Mouse (Mus musculus): ENCODE measurements around the gene Dph6.
A peak's percentile ranks its signal among the peaks of the same experiment; 100 is the strongest.
"Not testable (repeated sequence)": the region's sequence is repeated elsewhere in the genome, so short reads cannot be mapped to it uniquely, and the experiment has no call there.

Dph6 gene

DNA sequence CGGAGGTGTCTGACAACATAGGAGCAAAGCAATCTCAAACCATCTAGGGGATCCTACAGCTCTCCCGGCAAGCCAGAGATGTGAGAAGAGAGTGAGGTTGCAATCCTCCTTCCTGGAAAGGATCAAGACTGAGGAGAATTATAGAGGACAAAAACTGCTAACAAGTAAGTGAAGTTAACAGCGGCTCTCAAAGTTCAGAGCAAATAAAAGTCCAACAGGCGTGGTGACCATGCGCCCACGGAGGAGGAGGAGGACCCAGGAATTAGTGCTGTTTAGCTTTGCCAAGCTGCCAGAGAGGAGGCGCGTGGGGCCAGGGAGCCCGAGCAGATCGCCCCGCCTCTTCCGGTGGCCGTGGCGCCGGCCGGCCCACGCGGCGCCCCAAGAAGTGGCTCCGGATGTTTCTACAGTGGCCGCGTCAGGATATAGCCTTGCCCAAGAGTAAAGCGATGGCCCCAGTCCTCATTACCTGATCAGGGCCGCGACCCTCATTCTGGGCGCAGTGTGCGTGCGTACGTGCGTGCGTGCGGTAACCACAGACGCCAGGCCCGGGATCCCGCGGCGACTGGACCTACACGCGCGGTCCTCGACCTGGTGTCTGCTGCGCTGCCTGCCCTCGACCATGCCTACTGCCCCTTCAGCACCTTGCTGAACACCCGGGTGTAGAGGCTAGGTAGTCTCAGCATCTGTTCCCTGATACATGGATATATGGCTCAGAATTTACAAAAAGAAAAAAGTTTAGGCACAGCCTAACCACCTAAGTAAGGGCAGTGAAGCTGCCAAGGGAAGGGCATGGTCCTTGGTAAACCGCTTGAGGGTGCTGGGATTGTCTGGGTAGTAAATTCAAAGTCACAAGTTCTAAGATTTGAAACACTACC lies at the start of gene Dph6:
Gene Dph6, minus strand, starts transcription at position 600 of the 875 bp plus-strand sequence.
- DNase-seq (ENCODE audit: low spot score): peak; percentile 79

DNA sequence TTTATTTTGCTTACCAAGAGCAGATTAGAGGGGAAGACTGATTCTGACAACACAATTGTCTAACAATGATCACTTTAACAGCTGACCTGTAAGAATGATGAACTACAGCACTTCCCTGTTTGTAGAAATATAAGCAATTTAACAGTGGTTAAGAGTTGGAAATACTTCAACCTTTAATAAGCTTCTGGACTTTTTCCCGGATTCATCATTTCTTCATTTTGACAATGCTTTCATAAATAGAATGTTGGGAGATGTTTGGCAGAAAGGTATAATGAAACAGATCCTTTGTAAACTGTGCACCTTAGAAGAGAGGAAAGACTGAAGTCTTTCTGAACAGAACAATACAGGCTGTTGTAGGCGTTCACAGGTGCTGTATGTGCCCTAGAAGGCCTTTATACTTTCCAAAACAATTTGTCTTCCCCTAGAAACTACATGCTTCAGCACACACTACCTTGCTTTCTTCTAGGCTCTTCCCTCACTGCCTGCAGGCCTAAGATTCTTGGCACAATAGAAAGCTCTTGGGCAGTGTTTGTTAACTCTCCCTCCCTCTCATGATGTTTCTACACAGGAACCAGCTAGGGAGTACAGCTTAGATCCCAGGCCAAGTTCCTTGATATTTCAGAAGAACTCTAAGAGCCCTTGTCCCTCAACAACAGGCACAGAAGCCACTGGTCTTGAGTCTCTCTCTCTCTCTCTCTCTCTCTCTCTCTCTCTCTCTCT lies 46.4 kb upstream of the Dph6 start:
- no peak for DNase-seq (ENCODE audit: low spot score)

DNA sequence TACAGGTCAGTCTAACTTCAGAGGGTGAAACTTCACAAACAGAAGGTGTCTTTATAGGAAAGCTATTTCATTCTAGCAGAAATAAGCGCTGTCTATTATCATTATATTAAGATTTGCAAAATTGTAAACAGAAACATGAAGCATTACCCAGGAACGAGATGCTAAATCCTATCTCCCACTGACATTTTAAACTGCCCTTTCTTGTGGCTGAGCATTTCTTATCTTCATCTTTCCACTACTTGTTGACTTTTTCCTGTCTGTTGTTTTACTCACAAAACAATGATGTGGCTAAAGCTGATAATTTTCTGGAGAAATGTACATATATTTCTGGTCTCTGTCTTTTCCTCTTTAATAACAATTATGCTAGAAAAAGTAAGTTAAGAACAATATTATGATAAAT lies 36.8 kb upstream of the Dph6 start:
- no peak for DNase-seq (ENCODE audit: low spot score)

DNA sequence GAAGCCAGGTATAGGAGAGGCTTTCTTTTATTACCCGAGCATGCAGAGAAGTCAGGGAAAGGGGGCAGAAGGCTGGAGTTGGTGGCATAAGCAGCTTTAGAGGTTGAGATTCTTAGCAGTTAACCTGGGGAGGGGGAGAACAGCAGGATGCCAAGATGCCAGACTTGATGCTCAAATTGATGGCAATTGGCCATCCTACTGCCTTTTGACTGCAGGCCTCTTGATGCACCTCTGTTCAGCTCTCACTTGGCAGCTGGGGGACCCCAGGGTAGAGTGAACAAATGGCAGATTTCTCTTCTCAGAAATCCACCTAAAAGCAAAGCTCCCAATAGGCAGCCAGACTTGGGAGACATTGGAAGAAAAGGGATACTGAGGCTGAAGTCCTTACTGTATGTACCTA lies 32.7 kb upstream of the Dph6 start:
- DNase-seq (ENCODE audit: low spot score): no peak

DNA sequence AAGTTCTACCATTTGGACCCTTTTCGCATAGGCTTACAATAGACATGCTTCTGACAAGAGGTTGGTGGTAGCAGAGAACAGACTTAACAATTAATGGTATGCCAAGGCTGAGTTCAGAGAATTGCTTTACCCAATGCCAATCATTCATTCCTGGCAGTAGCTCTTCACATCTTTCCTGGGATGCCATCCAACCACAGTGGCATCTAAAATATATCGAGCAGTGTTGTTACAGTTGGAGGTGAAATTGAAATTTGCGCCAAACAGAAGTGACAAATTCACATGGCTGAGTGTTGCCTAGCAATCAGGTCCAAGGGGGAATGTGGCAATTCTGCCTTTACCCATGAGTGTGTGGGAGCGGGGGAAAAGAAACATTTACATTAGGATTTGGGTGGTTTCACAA lies 32.3 kb upstream of the Dph6 start:
- DNase-seq (ENCODE audit: low spot score): no peak

DNA sequence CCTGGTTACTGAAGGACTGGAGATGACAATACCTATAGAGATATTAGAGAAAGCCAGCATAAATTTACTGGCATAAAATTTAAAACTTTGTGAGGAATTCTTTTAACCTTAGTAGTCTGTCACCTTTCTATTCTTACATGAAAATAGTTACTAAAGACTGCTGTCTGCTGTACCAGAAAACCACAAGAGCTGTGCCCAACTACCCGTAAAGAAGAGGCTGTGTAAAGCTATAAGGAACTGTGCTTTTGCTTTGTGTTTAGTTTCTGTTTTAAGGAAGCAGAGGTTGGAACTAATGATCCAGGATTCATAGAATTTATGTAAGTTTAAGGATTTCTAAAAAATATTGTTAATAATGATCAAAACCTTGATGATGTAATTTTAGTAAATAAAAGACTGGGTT lies 19.1 kb upstream of the Dph6 start:
- DNase-seq (ENCODE audit: low spot score): no peak

DNA sequence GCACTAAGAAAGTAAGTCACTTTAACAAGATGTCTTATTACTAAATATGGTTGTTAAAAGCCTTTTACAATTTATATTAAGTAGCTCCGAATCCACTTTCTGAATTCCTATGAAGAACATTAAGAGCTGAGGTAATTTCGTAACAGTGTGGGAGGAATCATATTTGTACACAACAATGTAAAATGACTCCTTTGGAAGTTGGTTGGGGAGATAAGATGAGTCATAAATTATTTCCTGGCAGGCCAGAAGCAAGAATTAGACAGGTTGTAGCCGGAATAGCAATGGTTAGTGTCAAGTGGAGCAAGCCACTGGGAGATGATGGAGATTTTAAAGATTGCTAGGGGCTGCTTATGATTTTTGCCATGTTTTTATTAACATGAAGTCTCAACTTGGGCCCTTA lies 16.2 kb upstream of the Dph6 start:
- DNase-seq (ENCODE audit: low spot score): no peak

DNA sequence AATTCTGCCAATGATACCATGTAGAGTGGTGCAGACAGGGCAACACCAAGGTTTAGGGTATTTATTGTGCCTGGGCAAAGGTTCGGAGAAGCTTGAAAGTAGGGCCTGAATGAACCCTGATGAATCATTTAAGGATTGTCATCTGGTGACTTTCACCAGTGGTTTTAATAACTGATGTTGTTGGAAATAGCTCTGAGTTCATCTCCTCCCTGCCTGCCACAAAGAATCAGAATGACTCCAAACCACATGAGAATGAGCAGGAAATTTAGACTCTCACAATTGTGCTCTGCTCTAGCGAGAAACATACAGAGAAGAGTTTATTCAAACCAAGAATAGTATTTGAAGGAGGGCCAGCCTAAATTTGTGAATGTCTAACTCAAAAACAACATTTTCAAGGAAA lies 4.2 kb upstream of the Dph6 start:
- no peak for DNase-seq (ENCODE audit: low spot score)

DNA sequence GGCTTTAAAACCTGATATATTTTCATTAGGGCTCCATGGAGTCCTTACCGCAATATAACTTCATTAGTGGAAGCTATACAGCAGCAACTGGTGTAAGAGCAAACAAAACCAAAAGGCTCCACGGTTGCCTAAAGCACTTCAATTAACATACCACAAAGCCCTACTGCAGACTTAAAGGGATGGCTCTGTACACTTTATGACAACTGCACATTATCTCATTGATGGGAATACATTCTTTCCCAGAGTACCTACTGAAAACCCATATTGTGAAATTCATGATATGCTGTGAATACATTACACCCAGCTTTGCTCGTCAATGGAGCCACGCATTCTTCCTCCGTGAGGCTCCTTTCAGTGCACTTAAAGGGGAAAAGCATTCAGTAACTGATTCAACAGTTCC lies 8.5 kb downstream of the Dph6 start:
- DNase-seq (ENCODE audit: low spot score): no peak

DNA sequence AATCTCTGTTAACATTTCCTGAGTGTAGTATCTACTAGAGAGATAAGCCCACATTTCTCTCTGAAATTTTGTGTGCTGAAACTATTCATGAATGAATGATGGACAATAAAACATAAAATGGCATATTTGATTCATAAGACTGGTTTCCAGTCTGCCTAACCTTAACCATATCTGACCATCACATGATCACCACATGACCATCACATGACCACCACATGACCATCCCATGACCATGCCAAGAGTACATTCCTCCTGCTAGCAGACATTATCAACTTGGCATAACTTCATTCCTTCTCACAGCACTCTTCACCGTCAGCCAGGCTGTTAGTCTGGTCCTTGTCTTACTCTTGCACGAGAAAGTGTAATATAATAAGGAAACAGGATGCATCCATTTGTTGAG lies 10.9 kb downstream of the Dph6 start:
- DNase-seq (ENCODE audit: low spot score): no peak

DNA sequence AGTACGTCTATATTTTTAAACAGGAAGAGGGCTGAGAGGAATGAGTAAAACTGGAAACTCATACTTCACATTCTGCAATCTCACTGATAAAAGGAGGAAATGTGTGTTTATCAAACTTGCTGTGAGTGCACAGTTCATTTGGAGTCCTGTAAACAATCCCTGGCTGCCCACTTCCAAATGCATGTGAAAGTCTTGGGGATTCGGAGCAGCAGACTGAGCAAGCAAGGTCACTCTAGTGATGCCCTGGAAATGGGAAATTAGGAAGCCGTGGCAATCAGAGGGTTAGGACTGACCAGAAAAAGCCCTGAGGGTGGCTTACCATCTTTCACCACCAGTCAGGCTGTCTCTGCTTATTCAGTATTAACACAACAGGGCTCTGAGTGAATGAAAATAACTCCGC lies 30.1 kb downstream of the Dph6 start:
- DNase-seq (ENCODE audit: low spot score): no peak

DNA sequence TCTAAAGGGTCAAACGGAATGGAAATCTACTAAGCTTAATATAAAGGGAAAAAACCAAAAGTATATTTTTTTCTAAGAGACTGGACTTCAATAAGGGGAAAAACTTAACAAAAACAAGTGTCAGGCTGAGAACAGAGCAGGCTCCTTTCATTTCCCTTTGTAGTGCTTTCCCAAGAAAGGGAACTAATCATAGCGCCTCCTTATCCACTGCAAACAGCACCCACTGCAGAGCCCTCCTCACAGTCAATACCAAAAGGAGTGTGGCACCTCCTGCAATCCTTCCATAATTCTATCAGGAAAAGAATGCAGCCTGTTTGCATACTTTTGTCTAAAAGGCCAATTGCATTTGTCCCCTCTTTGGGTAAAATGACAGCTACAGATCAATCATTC lies 32.2 kb downstream of the Dph6 start:
- no peak for DNase-seq (ENCODE audit: low spot score)

DNA sequence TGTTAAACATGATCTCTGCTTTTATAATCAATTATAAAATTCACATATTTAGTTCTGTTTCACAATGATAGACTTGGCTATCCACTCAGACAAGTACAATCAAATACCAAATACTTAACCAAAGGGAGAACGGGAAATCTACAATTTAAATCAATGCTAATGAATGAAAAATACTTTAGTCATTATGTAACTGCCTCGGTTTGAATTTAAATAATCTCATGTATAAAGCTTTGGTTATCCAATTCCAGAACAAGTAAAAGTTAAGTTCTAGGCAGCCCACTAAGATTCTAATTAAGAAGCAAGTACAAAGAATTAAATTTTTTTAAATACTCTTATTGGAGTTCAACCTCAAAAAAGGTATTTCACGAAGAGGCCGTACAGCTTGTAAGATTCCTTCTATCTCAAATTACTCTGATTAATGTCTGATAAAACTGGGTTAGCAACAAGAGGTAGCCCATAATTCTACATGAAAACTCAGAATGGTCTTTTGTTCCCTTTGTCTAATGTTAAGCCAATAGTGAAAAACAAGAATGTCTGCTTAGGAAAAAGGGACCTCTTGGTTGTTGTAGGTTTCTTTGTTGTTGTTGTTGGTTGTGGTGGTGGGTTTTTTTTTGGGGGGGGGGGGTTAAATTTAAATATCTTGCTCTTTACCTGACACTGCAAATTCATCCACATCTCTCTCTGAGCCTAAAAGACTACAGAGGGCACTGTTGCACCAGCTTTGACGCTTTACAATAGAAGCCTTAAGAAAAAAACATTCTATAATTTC lies 32.8 kb downstream of the Dph6 start:
- no peak for DNase-seq (ENCODE audit: low spot score)

DNA sequence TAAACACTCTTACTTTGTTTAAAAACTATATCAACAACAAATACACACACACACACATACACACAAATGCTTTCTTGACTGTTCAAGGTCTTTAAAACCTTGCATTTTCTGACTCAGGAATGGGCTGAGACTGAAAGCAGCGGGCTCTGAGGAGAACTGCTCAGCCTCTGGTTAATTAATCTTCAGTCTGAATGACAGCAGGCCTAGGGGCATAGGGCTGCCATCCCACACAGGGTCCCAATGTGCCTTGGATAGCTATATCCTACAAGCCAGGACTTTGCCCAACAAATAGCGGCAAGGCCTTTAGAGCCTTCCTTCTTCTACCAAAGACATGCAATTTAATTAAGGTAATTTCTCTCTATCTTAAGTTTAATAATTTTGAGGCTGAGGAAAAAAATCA lies 43.2 kb downstream of the Dph6 start:
- DNase-seq (ENCODE audit: low spot score): no peak

DNA sequence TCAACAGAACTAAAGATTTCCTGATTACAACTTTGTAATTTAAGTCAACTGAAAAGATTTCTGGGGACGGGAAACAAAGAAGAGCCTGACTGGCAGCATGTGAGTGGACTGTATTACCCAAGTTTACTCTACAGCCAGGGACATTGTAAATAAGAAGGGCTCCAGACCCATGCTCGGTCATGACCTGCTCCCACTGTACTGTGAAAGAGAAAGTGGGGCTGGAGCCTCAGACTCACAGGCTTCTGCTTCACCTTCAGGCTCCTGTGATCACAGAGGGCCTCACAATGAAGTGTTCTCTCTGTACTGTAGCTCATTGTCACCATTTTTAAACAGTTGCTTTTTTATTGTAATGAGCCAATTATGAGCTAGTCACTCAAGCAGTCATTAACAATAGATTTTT lies 44.7 kb downstream of the Dph6 start:
- DNase-seq (ENCODE audit: low spot score): no peak

DNA sequence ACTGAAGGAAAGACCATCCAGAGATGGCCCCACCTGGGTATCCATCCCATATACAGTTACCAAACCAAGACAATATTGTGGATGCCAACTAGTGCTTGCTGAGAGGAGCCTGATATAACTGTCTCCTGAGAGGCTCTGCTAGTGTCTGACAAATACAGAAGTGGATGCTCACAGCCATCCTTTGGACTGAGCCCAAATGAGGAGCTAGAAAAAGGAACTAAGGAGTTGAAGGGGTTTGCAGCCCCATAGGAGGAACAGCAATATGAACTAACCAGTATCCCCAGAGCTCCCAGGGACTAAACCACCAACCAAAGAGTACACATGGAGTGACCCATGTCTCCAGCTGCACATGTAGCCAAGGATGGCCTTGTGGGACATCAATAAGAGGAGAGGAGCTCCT lies 49.6 kb downstream of the Dph6 start:
- not testable (repeated sequence) for DNase-seq (ENCODE audit: low spot score)

DNA sequence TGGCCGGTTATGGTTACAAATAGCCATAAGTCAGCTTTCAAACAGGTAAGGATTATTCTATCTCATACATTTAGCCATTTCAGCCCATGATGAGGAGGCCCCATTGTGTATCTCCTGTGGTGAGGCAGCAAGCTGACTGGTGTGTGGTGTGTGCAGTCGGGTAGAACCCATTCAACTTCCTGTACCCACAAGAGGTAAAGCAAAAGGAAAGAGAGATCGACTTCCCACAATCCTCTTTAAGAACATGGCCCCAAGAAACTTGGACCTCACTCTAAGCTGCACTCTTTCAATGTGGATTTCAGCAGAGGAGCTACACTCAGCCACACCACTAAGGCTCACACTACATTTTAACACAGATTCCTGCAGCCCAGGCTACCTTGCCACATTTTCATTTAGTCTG lies 53.6 kb downstream of the Dph6 start:
- no peak for DNase-seq (ENCODE audit: low spot score)

DNA sequence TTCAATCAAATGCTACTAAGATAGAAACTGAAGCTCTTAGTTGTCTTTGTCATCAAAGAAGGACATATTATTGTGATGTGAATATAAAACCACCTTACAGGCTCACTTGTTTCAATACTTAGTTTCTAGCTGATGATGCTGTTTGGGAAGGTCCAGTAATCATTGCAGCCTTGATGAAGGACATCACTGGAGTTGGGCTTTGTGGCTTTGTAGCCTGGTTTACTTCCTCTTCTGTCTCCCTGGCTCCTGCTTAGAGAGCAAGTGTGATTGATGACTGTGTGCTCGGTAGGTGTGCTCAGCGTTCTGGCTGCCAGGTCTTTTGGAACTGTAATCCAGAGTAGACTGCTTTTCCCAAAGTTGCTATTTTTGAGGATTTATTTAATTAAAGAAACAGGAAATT lies 55.0 kb downstream of the Dph6 start:
- DNase-seq (ENCODE audit: low spot score): no peak

DNA sequence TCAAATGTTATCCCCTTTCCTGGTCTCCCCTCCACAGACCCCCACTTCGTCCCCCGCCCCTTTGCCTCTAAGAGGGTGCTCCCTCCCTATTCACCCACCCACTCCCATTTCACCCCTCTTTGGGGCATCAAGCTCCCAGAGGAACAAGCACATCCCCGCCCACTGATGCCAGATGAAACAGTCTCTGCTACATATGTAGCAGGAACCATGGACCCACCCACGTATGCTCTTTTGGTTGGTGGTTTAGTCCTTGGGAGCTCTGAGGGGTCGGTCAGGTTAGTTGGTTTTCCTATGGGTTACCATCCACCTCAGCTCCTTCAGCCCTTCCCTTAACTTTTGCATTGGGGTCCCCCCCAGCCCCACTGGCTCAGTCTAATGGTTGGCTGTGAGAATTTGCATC lies 61.4 kb downstream of the Dph6 start:
- DNase-seq (ENCODE audit: low spot score): no peak

DNA sequence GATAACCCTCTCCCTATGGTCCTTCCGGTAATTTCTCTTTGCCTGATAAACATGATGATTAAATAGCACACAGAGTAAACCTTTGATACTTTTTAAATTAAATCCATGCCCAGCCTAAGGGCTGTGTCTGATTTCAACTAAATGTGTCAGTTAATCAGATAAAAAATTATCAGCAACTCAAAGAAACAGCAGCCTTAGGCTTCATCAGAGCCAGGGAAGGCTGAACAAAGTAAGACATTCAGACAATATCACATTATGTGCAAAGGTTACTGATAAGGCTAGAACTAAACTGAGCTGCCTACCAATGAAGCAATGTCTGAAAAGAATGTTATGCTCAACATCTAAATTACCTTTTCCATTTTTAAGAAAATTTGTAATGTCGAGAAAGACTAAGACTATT lies 74.0 kb downstream of the Dph6 start:
- DNase-seq (ENCODE audit: low spot score): no peak

DNA sequence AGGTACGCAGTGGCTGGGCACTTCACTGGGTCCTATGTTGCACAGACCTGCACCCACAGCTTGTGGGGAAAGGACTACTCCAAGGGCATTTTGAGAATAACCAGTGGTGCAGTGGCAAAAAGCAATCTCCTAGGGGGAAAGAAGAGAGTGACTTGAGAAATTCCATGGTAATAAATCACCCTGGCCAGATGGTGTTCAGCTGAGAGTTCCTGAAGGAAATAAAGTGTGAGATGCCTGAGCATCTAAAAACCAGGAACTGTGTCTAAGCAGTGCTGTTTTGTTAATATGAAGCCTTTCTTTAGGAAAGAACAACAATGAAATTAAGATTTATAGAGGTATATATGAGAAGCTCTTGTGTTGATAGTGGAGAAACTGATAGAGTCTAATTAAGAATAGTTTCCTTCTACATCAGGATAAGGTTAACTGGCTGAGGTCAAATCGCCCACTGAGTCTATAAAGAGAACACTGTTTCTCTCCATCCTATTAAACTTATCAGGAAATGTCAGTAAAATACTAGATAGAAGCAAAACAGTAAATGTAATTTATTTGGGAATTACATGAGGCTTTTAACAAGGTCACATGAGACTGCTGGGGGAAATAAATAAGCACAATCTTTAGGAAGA lies 111.7 kb downstream of the Dph6 start:
- no peak for DNase-seq (ENCODE audit: low spot score)

DNA sequence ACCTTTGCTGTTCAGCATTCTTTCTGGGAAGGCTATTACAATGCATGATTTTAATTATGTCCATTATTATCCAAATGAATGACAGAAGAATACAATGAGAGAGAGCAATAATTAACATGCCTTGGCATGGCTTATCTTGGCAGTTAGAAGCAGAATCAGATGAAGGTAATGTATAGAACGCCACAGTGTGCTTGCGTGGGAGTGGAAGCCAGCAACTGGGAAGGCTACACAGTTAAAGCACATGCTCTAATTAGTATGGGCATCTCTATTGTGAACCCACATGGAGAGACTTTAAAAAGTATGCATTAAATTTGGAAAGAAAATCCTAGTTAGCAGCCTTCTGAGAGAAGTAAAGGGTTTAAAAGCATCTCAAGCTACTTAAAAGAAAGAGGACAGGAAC lies 112.4 kb downstream of the Dph6 start:
- DNase-seq (ENCODE audit: low spot score): no peak

DNA sequence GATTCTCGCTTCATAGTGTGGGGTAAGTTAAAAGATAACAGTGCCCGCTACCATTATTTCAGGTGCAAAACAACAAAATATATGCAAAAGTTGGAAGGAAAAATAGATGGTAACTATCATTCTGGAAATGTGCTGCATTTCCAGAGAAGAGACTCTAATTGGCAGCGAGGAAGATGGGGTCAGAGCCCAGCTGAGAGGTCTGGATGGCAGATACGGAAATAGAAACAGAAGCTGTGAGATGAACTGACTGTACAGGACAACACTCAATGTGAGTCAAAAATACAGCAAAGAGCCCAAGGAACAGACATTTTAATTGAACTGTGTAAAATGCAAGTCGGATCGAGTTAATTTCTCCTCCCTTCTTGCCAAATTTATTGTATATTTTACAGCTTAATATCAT lies 114.3 kb downstream of the Dph6 start:
- no peak for DNase-seq (ENCODE audit: low spot score)
